Mouse (Mus musculus) kidney, embryonic 15.5 days (tissue): ENCODE data around the gene Kirrel3. TPM values are rescaled to one million over a fixed set of nuclear protein-coding genes. Genes with fewer than 3 reads are reported as not detected.

Experiments used
- ATAC-seq: fragments of 200-750 bp; cut with Nextera tagmentation; replicated peaks from 2 replicates; pipeline ENCODE4 v1.8.0; 2017; ENCODE audit warnings: moderate TSS enrichment; ENCODE audit not compliant: low FRiP score
- H3K27ac ChIP-seq: fragments of 300-500 bp; sonication (generic); 2 replicates; pipeline ENCODE4 v1.5.1; 2015; ENCODE audit warnings: mild to moderate bottlenecking, inconsistent platforms
- H3K27me3 ChIP-seq: fragments of 300-500 bp; sonication (generic); 2 replicates; pipeline ENCODE4 v1.6.1; 2015; ENCODE audit warnings: inconsistent platforms
- H3K36me3 ChIP-seq: fragments of 300-500 bp; sonication (generic); 2 replicates; pipeline ENCODE4 v1.6.1; 2015; ENCODE audit warnings: inconsistent platforms
- H3K4me1 ChIP-seq: fragments of 300-500 bp; sonication (generic); 2 replicates; pipeline ENCODE4 v1.6.1; 2015; ENCODE audit warnings: inconsistent platforms
- H3K4me2 ChIP-seq: fragments of 300-500 bp; sonication (generic); 2 replicates; pipeline ENCODE4 v1.6.1; 2015; ENCODE audit warnings: moderate library complexity, mild to moderate bottlenecking, inconsistent platforms
- H3K4me3 ChIP-seq: fragments of 300-500 bp; sonication (generic); replicated peaks from 2 replicates; pipeline ENCODE4 v1.5.1; 2015; ENCODE audit warnings: mild to moderate bottlenecking, inconsistent platforms
- H3K9ac ChIP-seq: fragments of 300-500 bp; sonication (generic); 2 replicates; pipeline ENCODE4 v1.6.1; 2015; ENCODE audit warnings: mild to moderate bottlenecking, inconsistent platforms
- H3K9me3 ChIP-seq: fragments of 300-500 bp; sonication (generic); replicated peaks from 2 replicates; pipeline ENCODE4 v1.6.1; 2016; ENCODE audit warnings: inconsistent platforms
- WGBS: fragments of 180-500 bp; shearing (Covaris S2); methylation state at CpG from one replicate; pipeline ENCODE4 v1.1.7; 2015; ENCODE audit warnings: mixed read lengths; 5-methylcytosine and 5-hydroxymethylcytosine counted together
- polyA plus RNA-seq: library from polyadenylated mRNA; unstranded; fragments of >200 nt; fragmentation: Nextera tagmentation; extraction: Ambion mirVana; gene quantifications from 2 replicates; pipeline ENCODE4 v1.2.1, GENCODE M21; 2015

Gene Kirrel3
- polyA plus RNA-seq, 1 experiment from 2014 or later = 3.4 TPM

DNA sequence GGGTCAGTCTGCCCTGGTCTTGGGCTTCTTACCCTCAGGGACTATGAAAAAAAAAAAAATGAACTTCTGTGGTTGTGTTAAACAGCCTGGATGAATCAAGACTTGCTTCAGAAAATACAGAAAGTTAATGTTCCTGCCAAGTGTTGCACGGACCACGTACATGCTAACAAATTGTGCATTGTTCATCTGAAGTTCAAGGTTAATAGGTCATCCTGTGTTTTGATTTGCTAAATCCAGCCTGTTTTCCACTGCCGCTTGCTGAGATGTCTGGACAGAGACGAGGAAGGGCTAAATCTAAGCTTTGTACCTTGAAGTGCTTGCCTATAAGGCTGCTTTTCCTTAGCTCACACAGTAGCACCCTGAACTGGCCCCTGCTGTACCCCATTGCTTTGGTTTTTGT is 506.5 kb downstream of the Kirrel3 start:
- no peaks in the 10 kb centered on the region for H3K9me3 ChIP-seq
- no peaks in the 10 kb centered on the region for H3K27me3 ChIP-seq
- H3K27ac ChIP-seq = 0 out of 2 replicates have a peak overlapping the region, but pooled peaks have one; percentile 30
- H3K4me2 ChIP-seq = no peak overlapping the region
- 26% methylated on average over 4 of the region's 4 CpGs for WGBS
- peaks cover 36% of the 10 kb centered on the region for H3K4me1 ChIP-seq
- no peak overlapping the region for H3K4me3 ChIP-seq
- no peak for ATAC-seq
- H3K36me3 ChIP-seq = no peaks in the 10 kb centered on the region
- no peak overlapping the region for H3K9ac ChIP-seq

DNA sequence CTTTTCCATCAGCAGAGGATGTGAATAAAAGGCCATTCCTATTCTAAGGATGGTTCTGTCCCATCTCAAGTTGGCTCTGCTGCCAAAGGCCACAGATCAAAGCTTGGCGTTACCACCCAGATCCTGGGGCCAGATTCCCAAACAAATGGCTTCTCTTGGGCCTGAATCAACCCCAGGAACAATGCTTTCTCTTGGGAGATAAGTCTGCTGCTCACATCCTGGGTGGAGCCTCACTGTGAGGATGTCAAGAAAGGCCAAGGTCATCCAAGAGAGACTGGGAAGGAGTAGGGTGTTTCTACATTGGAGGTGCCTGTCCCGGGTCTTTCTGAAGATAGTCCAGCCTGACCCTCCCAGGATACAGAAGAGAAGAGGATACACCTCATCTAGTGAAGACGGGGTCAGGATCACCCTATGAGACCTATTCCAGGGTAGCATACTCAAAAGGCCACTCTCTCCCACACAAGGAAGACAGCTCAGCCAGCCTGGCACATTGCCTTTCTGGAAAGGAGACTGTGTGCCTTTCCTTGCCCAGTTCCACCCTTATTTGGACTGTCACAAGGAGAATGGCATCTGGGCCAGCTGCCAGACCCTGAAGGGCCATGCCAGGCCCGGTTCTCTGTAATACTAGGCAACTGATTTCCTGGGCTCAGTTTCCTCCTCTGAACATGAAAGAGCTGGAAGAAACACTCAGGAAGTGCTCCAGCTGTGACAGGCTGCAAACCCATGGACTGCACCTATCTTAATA is 507.9 kb downstream of the Kirrel3 start:
- ATAC-seq = no peak
- Histone ChIP-seq H3K27me3 (no peaks in the 10 kb centered on the region), H3K36me3 (no peaks in the 10 kb centered on the region), H3K4me1 (peaks cover 45% of the 10 kb centered on the region), H3K9me3 (no peaks in the 10 kb centered on the region), H3K4me2 (no peak overlapping the region), H3K27ac (0 out of 2 replicates have a peak overlapping the region, but pooled peaks have one; percentile 8), H3K4me3 (no peak overlapping the region), H3K9ac (no peak overlapping the region)
- 65% methylated on average over 4 of the region's 4 CpGs for WGBS

DNA sequence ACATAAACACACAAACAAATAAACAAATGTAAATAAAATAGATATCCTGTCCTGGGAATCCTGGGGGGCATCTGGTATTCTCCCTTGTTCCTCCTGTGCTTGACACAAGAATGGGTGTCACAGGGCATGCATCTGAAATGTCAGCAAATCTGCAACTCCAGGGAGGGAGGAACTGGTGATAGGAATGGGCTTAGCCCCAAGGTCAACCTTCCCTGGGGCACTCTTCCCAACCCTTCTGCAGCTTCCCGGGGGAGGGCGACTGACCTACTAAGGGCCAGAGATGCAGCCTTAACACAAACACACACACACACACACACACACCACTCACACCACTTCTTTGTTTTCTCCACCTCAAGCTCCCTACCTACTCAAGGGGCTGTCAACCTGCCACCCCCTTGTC is 509.4 kb downstream of the Kirrel3 start:
- Histone ChIP-seq H3K36me3 (no peaks in the 10 kb centered on the region), H3K9me3 (no peaks in the 10 kb centered on the region), H3K4me1 (peaks cover 47% of the 10 kb centered on the region), H3K27ac (no peak overlapping the region), H3K27me3 (no peaks in the 10 kb centered on the region), H3K4me2 (no peak overlapping the region), H3K9ac (no peak overlapping the region), H3K4me3 (no peak overlapping the region)
- ATAC-seq = no peak
- 57% methylated on average over 2 of the region's 2 CpGs for WGBS

DNA sequence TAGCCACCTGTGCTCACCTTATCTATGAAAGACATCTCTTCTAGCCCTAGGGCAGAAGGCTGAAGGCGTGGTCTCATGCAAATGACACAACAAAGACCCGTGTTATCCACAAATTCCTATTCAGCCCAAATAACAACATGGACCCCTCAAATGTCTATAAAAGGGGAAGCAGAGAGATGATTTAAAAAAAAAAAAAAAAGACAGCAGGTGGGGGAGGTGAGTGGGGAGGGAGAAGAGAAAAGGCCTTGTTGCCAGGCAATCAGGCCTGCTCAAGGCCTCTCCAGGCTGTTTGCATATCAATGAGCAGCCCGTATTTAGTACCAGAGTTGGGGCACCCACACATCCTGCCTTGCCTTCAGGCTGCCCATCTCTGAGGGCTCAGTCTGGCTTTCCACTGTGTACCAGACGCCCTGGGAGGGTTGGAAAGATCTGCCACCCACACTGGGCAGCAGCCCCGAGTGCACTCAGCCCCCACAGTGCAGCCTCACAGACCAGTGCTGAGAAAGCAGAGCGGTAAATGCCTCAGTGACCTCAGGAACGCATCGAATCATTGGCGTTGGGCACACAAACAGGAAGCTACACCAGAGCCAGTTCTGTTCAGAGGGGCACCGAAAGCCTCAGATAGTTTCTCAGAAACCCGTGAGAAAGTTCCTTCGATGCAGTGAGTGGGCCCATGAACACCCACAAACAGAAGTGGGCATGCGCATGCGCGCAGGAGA is 510.1 kb downstream of the Kirrel3 start:
- WGBS = 47% methylated on average over 15 of the region's 15 CpGs
- Histone ChIP-seq H3K4me2 (no peak overlapping the region), H3K27ac (peak overlapping the region; percentile 76), H3K36me3 (no peaks in the 10 kb centered on the region), H3K4me1 (peaks cover 47% of the 10 kb centered on the region), H3K9me3 (no peaks in the 10 kb centered on the region), H3K4me3 (no peak overlapping the region), H3K9ac (no peak overlapping the region), H3K27me3 (no peaks in the 10 kb centered on the region)
- ATAC-seq = peak; percentile 67

DNA sequence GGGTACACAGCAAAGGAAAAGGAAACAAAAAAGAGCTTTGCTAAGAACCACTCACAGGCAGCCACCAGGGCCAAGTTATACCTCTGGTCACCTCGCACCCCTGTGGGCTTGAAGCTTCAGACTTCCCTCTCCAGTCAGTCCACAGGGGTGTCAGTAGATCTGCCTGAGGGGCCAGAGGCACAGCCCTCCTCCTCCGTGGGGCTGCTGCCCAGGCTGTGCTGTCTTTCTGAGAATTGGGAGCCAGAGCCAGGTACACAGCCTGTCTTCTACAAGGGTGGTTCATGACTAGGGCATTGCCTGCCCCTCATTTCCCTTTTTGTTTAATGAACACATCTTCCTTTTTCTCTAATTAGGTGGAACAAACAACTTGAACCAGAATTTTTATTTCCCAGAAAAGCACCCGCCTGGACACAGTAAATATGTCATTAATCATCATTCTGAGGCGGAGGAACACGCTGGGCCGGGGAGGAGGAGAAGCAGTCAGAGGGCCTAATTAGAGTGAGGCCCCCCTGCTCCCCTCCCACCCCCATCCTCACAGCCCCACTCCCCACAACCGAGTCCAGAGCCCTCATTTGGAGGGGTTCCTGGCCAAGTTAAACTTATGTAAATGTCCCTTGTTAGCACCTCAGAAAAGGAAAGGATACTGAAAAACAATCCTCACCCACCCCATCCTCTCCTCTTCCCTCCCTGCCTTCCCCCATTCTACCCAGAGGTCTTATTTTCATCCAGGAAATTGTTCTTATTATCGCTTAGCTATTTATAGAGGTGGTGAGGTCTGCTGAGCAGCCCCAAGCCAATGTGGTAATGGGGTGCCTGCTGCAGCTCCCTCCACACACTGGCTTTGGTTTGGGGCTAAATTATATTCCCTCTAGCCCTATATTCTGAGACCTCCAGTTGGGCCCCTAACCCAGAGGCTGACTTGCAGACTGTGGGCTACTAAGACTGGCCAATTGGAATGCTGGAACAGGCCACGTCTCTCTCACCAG is 512.5 kb downstream of the Kirrel3 start:
- Histone ChIP-seq H3K27ac (no peak overlapping the region), H3K4me2 (no peak overlapping the region), H3K9me3 (no peaks in the 10 kb centered on the region), H3K36me3 (no peaks in the 10 kb centered on the region), H3K4me3 (no peak overlapping the region), H3K4me1 (peaks cover 35% of the 10 kb centered on the region), H3K9ac (no peak overlapping the region), H3K27me3 (no peaks in the 10 kb centered on the region)
- 31% methylated on average over 9 of the region's 9 CpGs for WGBS
- no peak for ATAC-seq

GRCm38 (mm10) chr9:35004113-35004512 is 518.4 kb downstream of the Kirrel3 start:
- H3K9me3 ChIP-seq = no peaks in the 10 kb centered on the region
- 57% methylated on average over 4 of the region's 4 CpGs for WGBS
- no peak overlapping the region for H3K9ac ChIP-seq
- ATAC-seq = 0 out of 2 replicates have a peak, but pooled peaks have one; percentile 21
- no peak overlapping the region for H3K27ac ChIP-seq
- no peak overlapping the region for H3K4me2 ChIP-seq
- no peaks in the 10 kb centered on the region for H3K27me3 ChIP-seq
- peaks cover 3% of the 10 kb centered on the region; the same call in 1 of the 2 replicates for H3K4me1 ChIP-seq
- H3K4me3 ChIP-seq = no peak overlapping the region
- no peaks in the 10 kb centered on the region for H3K36me3 ChIP-seq

GRCm38 (mm10) chr9:35007697-35008341 is 522.1 kb downstream of the Kirrel3 start:
- no peaks in the 10 kb centered on the region for H3K27me3 ChIP-seq

GRCm38 (mm10) chr9:35016762-35017161 is 531.1 kb downstream of the Kirrel3 start:
- Histone ChIP-seq H3K27me3 (peaks cover 10% of the 10 kb centered on the region), H3K9me3 (no peaks in the 10 kb centered on the region), H3K9ac (no peak overlapping the region), H3K36me3 (no peaks in the 10 kb centered on the region), H3K4me2 (no peak overlapping the region), H3K27ac (no peak overlapping the region), H3K4me1 (peaks cover 18% of the 10 kb centered on the region), H3K4me3 (no peak overlapping the region)
- ATAC-seq = no peak
- 56% methylated on average over 4 of the region's 4 CpGs for WGBS

More at GRCm38 (mm10) chr9:35007697-35008341, 522.1 kb downstream of the Kirrel3 start:
- no peaks in the 10 kb centered on the region for H3K36me3 ChIP-seq
- no peak; the same call in 1 of the 2 replicates for ATAC-seq
- no peak overlapping the region for H3K27ac ChIP-seq
- no peaks in the 10 kb centered on the region for H3K9me3 ChIP-seq
- H3K4me3 ChIP-seq = no peak overlapping the region
- no peak overlapping the region for H3K9ac ChIP-seq
- WGBS = 83% methylated on average over 14 of the region's 14 CpGs
- peaks cover 3% of the 10 kb centered on the region; the same call in 1 of the 2 replicates for H3K4me1 ChIP-seq
- no peak overlapping the region for H3K4me2 ChIP-seq

DNA sequence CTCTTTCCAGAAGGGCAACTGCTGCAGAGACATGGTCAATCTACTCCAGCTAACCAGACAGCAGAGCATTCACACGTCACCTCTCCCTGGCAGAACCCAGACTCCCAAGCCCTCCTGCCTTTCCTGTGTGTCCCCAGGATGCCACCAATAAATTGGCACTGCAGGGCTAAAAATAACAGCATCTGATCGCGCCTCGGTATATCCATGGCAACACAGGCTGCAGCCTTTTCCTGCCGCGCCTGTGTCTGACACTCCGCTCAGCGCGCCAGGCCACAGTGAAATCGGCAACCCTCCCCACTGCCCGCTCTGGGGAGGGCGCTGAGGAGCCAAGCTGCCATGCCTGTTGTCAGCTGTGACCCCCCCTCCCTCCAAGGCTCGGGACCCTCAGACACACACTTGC is 531.9 kb downstream of the Kirrel3 start:
- Histone ChIP-seq H3K4me1 (peaks cover 18% of the 10 kb centered on the region), H3K4me2 (peak overlapping the region; percentile 47), H3K9me3 (no peaks in the 10 kb centered on the region), H3K4me3 (0 out of 2 replicates have a peak overlapping the region, but pooled peaks have one; percentile 11), H3K27ac (no peak overlapping the region), H3K9ac (no peak overlapping the region), H3K27me3 (peaks cover 10% of the 10 kb centered on the region), H3K36me3 (no peaks in the 10 kb centered on the region)
- ATAC-seq = no peak; the same call in 1 of the 2 replicates
- 20% methylated on average over 13 of the region's 13 CpGs for WGBS

DNA sequence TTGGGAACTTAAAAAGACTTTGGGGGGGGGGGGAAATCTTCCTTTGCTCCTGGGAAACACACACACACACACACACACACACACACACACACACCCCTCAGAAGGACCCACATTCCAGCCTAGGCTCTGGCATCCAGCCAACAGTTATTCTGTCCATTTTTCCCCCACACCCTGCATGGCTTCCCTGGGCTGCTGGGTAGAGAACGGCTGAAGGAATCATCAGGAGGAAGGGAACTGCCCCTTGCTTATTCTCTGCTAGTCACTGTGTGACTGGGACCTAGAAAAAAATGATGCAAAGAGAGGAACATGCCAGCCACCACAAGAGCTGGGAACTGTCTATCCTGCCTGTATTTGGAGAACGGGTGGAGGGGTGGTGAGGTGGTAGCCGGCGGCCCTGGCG is 532.4 kb downstream of the Kirrel3 start:
- WGBS = 39% methylated on average over 5 of the region's 5 CpGs
- Histone ChIP-seq H3K9me3 (no peaks in the 10 kb centered on the region), H3K4me2 (peak overlapping the region; percentile 47), H3K9ac (no peak overlapping the region), H3K36me3 (no peaks in the 10 kb centered on the region), H3K4me3 (no peak overlapping the region), H3K27ac (no peak overlapping the region), H3K27me3 (peaks cover 10% of the 10 kb centered on the region), H3K4me1 (peaks cover 18% of the 10 kb centered on the region)
- no peak for ATAC-seq

- 7% methylated on average over 3 of the region's 3 CpGs for WGBS
- no peaks in the 10 kb centered on the region for H3K9me3 ChIP-seq
- H3K36me3 ChIP-seq = no peaks in the 10 kb centered on the region
- ATAC-seq = no peak
- no peak overlapping the region for H3K27ac ChIP-seq
- peaks cover 17% of the 10 kb centered on the region for H3K27me3 ChIP-seq
- H3K4me1 ChIP-seq = peaks cover 18% of the 10 kb centered on the region
- H3K9ac ChIP-seq = no peak overlapping the region
- H3K4me2 ChIP-seq = no peak overlapping the region
- no peak overlapping the region for H3K4me3 ChIP-seq
Observed at GRCm38 (mm10) chr9:35019372-35019771, 533.7 kb downstream of the Kirrel3 start.
